Mouse (Mus musculus): Measurements from ENCODE around the gene Cpz. TPM values are rescaled to one million over a fixed set of nuclear protein-coding genes. Genes with fewer than 3 reads are reported as not detected.

Gene Cpz
- polyA plus RNA-seq, 1 experiment from 2014 or later: 2.1 TPM

DNA sequence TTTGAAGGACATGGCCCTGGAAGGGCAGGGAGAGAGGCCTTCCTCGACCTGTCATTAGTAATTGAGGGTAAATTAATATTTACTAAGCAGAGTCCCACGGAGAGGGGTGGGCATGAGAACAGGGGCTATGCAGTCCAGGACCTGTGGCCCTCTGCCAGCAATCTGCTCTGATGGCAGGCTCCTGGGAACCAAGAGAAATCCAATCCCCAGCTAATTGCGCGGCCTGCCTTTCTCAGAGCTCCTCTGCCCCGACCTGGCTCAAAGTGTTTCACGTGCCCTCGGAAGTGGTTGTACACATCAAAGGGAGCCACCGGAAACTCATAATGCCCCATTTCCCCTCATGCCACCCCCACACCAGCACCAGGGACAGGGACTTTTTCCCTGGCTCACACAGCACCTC lies 63.4 kb downstream of the Cpz start:
- H3K27ac ChIP-seq (ENCODE audit: low read depth, low read length): no peak overlapping the region

DNA sequence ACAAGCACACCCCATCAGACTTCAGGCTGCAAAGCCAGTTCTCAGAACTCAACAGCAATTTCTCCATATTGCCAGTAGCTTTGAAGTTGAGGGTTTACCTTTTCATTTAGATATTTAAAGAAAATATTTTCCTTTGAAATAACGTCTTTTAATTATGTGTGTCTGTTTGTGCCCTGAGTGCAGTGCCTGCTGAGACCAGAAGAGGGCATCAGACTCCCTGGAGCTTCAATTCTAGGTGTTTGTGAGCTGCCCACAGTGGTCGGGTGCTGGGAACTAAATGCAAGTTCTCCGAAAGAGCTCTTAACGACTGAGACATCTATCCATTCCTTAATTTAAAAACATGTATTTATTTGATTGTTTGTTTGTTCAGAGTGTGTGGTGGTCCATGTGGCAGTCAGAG lies 65.7 kb downstream of the Cpz start:
- no peak overlapping the region for H3K9ac ChIP-seq (ENCODE audit: low read depth, low read length)
- WGBS: 80% methylated on average over 4 of the region's 4 CpGs
- no peak overlapping the region for H3K27ac ChIP-seq (ENCODE audit: low read depth, low read length)
- no peak for ATAC-seq (ENCODE audit: low FRiP score, low TSS enrichment)
- no peaks in the 10 kb centered on the region for H3K36me3 ChIP-seq (ENCODE audit: control insufficient read depth, insufficient read depth, low read length)
- H3K4me2 ChIP-seq (replicated peaks; ENCODE audit: low read depth, low read length): no peak overlapping the region
- H3K4me3 ChIP-seq (ENCODE audit: low read length): no peak overlapping the region
- no peaks in the 10 kb centered on the region for H3K9me3 ChIP-seq (ENCODE audit: control insufficient read depth, low read length)
- peaks cover 13% of the 10 kb centered on the region for H3K27me3 ChIP-seq (ENCODE audit: control insufficient read depth, insufficient read depth, low read length)
- H3K4me1 ChIP-seq (ENCODE audit: control insufficient read depth, insufficient read depth, low read length): no peaks in the 10 kb centered on the region

More for the DNA sequence above, 63.4 kb downstream of the Cpz start:
- no peak overlapping the region for H3K4me2 ChIP-seq (replicated peaks; ENCODE audit: low read depth, low read length)
- no peaks in the 10 kb centered on the region for H3K9me3 ChIP-seq (ENCODE audit: control insufficient read depth, low read length)
- no peak overlapping the region for H3K4me3 ChIP-seq (ENCODE audit: low read length)
- no peak for ATAC-seq (ENCODE audit: low FRiP score, low TSS enrichment)
- H3K36me3 ChIP-seq (ENCODE audit: control insufficient read depth, insufficient read depth, low read length): no peaks in the 10 kb centered on the region
- no peak overlapping the region for H3K9ac ChIP-seq (ENCODE audit: low read depth, low read length)
- no peaks in the 10 kb centered on the region for H3K4me1 ChIP-seq (ENCODE audit: control insufficient read depth, insufficient read depth, low read length)
- peaks cover 15% of the 10 kb centered on the region; the same call in 1 of the 2 replicates for H3K27me3 ChIP-seq (ENCODE audit: control insufficient read depth, insufficient read depth, low read length)
- 11% methylated on average over 8 of the region's 8 CpGs for WGBS

DNA sequence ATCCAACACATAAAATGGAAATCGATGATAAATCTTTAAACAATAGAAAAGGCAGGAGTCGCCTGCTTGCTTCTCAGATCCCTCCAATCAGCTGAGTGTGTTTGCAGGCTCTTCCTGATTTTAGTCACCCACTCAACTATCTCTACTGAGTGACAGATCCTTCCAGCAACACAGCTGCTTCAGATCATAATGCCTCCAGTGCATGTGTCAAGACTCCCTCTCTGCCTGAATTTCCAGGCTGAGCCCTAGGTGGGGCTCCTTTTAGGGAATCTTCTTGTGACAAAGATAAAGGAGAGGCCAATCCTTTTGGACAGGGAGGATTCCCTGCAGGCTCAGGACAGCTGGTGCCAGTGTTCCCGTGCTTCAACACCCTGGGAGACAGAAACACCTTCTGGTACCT lies 67.2 kb downstream of the Cpz start:
- Histone ChIP-seq H3K9ac (ENCODE audit: low read depth, low read length) (no peak overlapping the region), H3K9me3 (ENCODE audit: control insufficient read depth, low read length) (no peaks in the 10 kb centered on the region), H3K27ac (ENCODE audit: low read depth, low read length) (no peak overlapping the region), H3K36me3 (ENCODE audit: control insufficient read depth, insufficient read depth, low read length) (no peaks in the 10 kb centered on the region), H3K4me2 (replicated peaks; ENCODE audit: low read depth, low read length) (no peak overlapping the region), H3K4me1 (ENCODE audit: control insufficient read depth, insufficient read depth, low read length) (no peaks in the 10 kb centered on the region), H3K27me3 (ENCODE audit: control insufficient read depth, insufficient read depth, low read length) (peaks cover 16% of the 10 kb centered on the region), H3K4me3 (ENCODE audit: low read length) (no peak overlapping the region)
- 65% methylated on average over 3 of the region's 3 CpGs for WGBS
- ATAC-seq (ENCODE audit: low FRiP score, low TSS enrichment): no peak

DNA sequence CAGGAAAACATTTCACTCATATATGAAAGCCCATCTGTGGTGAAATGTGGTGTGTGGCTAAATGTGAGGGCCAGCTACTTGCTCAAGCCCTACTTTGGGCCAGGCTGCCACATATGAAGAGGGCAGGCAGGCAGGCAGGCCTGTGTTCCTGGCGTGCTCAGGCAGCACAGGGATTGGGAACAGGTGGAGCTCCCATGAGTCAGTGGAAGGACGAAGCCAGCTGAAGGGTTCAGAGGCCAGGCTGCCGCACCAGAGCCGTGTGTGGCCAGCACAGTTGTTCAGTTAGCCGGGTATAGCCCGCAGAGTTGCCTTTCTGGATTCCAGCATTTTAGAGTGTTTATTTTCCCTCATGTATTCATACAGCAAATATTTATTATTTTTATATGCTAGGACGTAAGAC lies 68.1 kb downstream of the Cpz start:
- H3K27ac ChIP-seq (ENCODE audit: low read depth, low read length): no peak overlapping the region
- H3K4me2 ChIP-seq (replicated peaks; ENCODE audit: low read depth, low read length): no peak overlapping the region
- no peak overlapping the region for H3K4me3 ChIP-seq (ENCODE audit: low read length)
- peaks cover 10% of the 10 kb centered on the region for H3K27me3 ChIP-seq (ENCODE audit: control insufficient read depth, insufficient read depth, low read length)
- no peaks in the 10 kb centered on the region for H3K36me3 ChIP-seq (ENCODE audit: control insufficient read depth, insufficient read depth, low read length)
- no peak for ATAC-seq (ENCODE audit: low FRiP score, low TSS enrichment)
- no peaks in the 10 kb centered on the region for H3K9me3 ChIP-seq (ENCODE audit: control insufficient read depth, low read length)
- WGBS: 93% methylated on average over 7 of the region's 7 CpGs
- H3K4me1 ChIP-seq (ENCODE audit: control insufficient read depth, insufficient read depth, low read length): no peaks in the 10 kb centered on the region
- no peak overlapping the region for H3K9ac ChIP-seq (ENCODE audit: low read depth, low read length)

DNA sequence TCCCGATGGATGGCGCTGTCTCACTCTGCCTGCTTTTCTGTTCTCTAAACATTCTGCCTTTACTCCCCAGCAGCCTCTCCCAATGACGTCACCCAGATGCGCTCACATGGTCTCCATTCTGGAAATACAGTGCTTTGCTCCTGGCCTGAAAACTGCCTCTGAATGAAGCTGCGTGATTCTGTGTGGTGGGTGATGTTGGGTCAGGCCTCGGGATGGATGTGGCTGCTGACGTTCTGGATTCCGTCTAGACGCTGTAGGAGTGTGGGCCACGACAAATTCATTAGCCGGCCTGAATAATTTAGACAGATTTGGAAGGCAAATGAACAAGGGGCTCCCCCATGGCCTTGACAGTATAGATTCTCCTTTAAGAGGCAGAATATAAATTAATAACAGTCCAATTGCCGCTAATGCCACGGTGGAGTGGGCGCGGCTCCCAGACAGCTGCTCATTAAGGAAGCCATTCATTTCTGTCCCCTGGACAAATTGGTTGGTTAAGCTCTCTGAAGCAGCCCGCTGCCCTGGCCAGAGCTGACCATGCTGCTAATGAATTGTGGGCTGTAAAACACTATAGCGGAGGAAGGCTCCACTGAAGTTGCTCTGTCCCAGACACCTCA lies 71.2 kb downstream of the Cpz start:
- no peak overlapping the region for H3K4me3 ChIP-seq (ENCODE audit: low read length)
- no peak overlapping the region for H3K4me2 ChIP-seq (replicated peaks; ENCODE audit: low read depth, low read length)

More for the DNA sequence above, 71.2 kb downstream of the Cpz start:
- ATAC-seq (ENCODE audit: low FRiP score, low TSS enrichment): no peak
- H3K27ac ChIP-seq (ENCODE audit: low read depth, low read length): no peak overlapping the region
- H3K4me1 ChIP-seq (ENCODE audit: control insufficient read depth, insufficient read depth, low read length): no peaks in the 10 kb centered on the region
- no peaks in the 10 kb centered on the region for H3K9me3 ChIP-seq (ENCODE audit: control insufficient read depth, low read length)
- H3K27me3 ChIP-seq (ENCODE audit: control insufficient read depth, insufficient read depth, low read length): peaks cover 9% of the 10 kb centered on the region
- no peaks in the 10 kb centered on the region for H3K36me3 ChIP-seq (ENCODE audit: control insufficient read depth, insufficient read depth, low read length)
- WGBS: 18% methylated on average over 17 of the region's 17 CpGs
- no peak overlapping the region for H3K9ac ChIP-seq (ENCODE audit: low read depth, low read length)

Other genes starting within 250 kb of the Cpz start
- 0.47 and 0.58 TPM in 2 replicates for gene Adra2c, start 247.4 kb downstream of the Cpz start, polyA plus RNA-seq (2014; fragmentation: Nextera tagmentation; extraction: Ambion mirVana)
- not detected in 2 replicates for gene Hmx1, start 136.6 kb downstream of the Cpz start, polyA plus RNA-seq (2014; fragmentation: Nextera tagmentation; extraction: Ambion mirVana)
- 7.9 and 10.2 TPM in 2 replicates for gene Trmt44, start 49.4 kb upstream of the Cpz start, polyA plus RNA-seq (2014; fragmentation: Nextera tagmentation; extraction: Ambion mirVana)
- 8.3 and 13.1 TPM in 2 replicates for gene Acox3, start 57.3 kb upstream of the Cpz start, polyA plus RNA-seq (2014; fragmentation: Nextera tagmentation; extraction: Ambion mirVana)
- gene Htra3, start 154.1 kb upstream of the Cpz start, polyA plus RNA-seq (2014; fragmentation: Nextera tagmentation; extraction: Ambion mirVana): 7.0 and 8.6 TPM in 2 replicates
- gene Sh3tc1, start 214.3 kb upstream of the Cpz start, polyA plus RNA-seq (2014; fragmentation: Nextera tagmentation; extraction: Ambion mirVana): 4.2 and 11.3 TPM in 2 replicates
- gene Ablim2, start 232.2 kb upstream of the Cpz start, polyA plus RNA-seq (2014; fragmentation: Nextera tagmentation; extraction: Ambion mirVana): 0.30 and 2.5 TPM in 2 replicates

Measured in kidney, embryonic 14.5 days (tissue).